Mouse (Mus musculus) spleen, adult 12 weeks (tissue): ENCODE data around the gene Snx9.

ENCODE experiments used
- DNase-seq: peaks from one replicate; pipeline ENCODE4 v3.0.0; 2022; ENCODE audit warnings: low spot score

Snx9 gene

GRCm38 (mm10) chr17:5806823-5807222, 34.3 kb upstream of the Snx9 start:
- DNase-seq, result no peak

- DNase-seq, result no peak
These were observed 33.2 kb upstream of the Snx9 start for GRCm38 (mm10) chr17:5807847-5808386.

- no peak for DNase-seq
These were observed 27.1 kb upstream of the Snx9 start for GRCm38 (mm10) chr17:5813863-5814640.

GRCm38 (mm10) chr17:5814641-5814920, 26.5 kb upstream of the Snx9 start:
- no peak for DNase-seq

- DNase-seq, result no peak
These were observed 23.3 kb upstream of the Snx9 start for GRCm38 (mm10) chr17:5817871-5818270.

GRCm38 (mm10) chr17:5819105-5819504, 22.0 kb upstream of the Snx9 start:
- DNase-seq, result no peak

- DNase-seq, result no peak
These were observed 21.3 kb upstream of the Snx9 start for GRCm38 (mm10) chr17:5819799-5820201.

- no peak for DNase-seq
These were observed 18.6 kb upstream of the Snx9 start for GRCm38 (mm10) chr17:5822541-5822940.

GRCm38 (mm10) chr17:5823032-5823431, 18.1 kb upstream of the Snx9 start:
- DNase-seq, result no peak

- DNase-seq, result no peak
These were observed 13.1 kb upstream of the Snx9 start for GRCm38 (mm10) chr17:5827836-5828582.

GRCm38 (mm10) chr17:5828583-5828836, 12.6 kb upstream of the Snx9 start:
- DNase-seq, result no peak

GRCm38 (mm10) chr17:5828944-5829343, 12.2 kb upstream of the Snx9 start:
- DNase-seq, result no peak

- DNase-seq, result no peak
These were observed 11.2 kb upstream of the Snx9 start for GRCm38 (mm10) chr17:5829930-5830329.

GRCm38 (mm10) chr17:5830382-5830781, 10.7 kb upstream of the Snx9 start:
- no peak for DNase-seq

- no peak for DNase-seq
These were observed 10.3 kb upstream of the Snx9 start for GRCm38 (mm10) chr17:5830832-5831231.

GRCm38 (mm10) chr17:5831257-5831806, 9.8 kb upstream of the Snx9 start:
- no peak for DNase-seq

- DNase-seq, result no peak
These were observed 7.0 kb upstream of the Snx9 start for GRCm38 (mm10) chr17:5834166-5834565.

GRCm38 (mm10) chr17:5834798-5835328, 6.3 kb upstream of the Snx9 start:
- no peak for DNase-seq

GRCm38 (mm10) chr17:5839549-5840240, 1.4 kb upstream of the Snx9 start:
- DNase-seq, result no peak

- no peak for DNase-seq
These were observed 490 bp upstream of the Snx9 start for GRCm38 (mm10) chr17:5840550-5841127.

GRCm38 (mm10) chr17:5841943-5842273, 779 bp downstream of the Snx9 start:
- DNase-seq, result no peak

GRCm38 (mm10) chr17:5842988-5843640, 2.0 kb downstream of the Snx9 start:
- DNase-seq, result no peak
